Mouse (Mus musculus): ENCODE measurements around the gene Ncoa5.

Ncoa5 gene

GRCm38 (mm10) chr2:165049044-165049443 is 14.4 kb upstream of the Ncoa5 start:
- no peak for DNase-seq

- no peak for DNase-seq
These were observed 9.1 kb upstream of the Ncoa5 start for GRCm38 (mm10) chr2:165043729-165044128.

GRCm38 (mm10) chr2:165043090-165043636 is 8.5 kb upstream of the Ncoa5 start:
- DNase-seq: no peak

GRCm38 (mm10) chr2:165042126-165042525 is 7.5 kb upstream of the Ncoa5 start:
- no peak for DNase-seq

- no peak for DNase-seq
These were observed 2.7 kb upstream of the Ncoa5 start for GRCm38 (mm10) chr2:165037415-165037814.

- DNase-seq: no peak
These were observed 378 bp upstream of the Ncoa5 start for GRCm38 (mm10) chr2:165035058-165035431.

- no peak for DNase-seq
These were observed 1.4 kb downstream of the Ncoa5 start for GRCm38 (mm10) chr2:165033306-165033705.

- no peak for DNase-seq
These were observed 2.1 kb downstream of the Ncoa5 start for GRCm38 (mm10) chr2:165032533-165032932.

GRCm38 (mm10) chr2:165027163-165027562 is 7.5 kb downstream of the Ncoa5 start:
- DNase-seq: no peak

GRCm38 (mm10) chr2:165020490-165020889 is 14.2 kb downstream of the Ncoa5 start:
- DNase-seq: no peak

- no peak for DNase-seq
These were observed 19.7 kb downstream of the Ncoa5 start for GRCm38 (mm10) chr2:165014935-165015334.

GRCm38 (mm10) chr2:165010351-165010750 is 24.3 kb downstream of the Ncoa5 start:
- DNase-seq: no peak

GRCm38 (mm10) chr2:165009581-165009980 is 25.1 kb downstream of the Ncoa5 start:
- DNase-seq: no peak

GRCm38 (mm10) chr2:165009161-165009560 is 25.5 kb downstream of the Ncoa5 start:
- no peak for DNase-seq

- DNase-seq: no peak
These were observed 26.7 kb downstream of the Ncoa5 start for GRCm38 (mm10) chr2:165007986-165008385.

GRCm38 (mm10) chr2:165006813-165007212 is 27.9 kb downstream of the Ncoa5 start:
- DNase-seq: no peak

GRCm38 (mm10) chr2:165004237-165004636 is 30.4 kb downstream of the Ncoa5 start:
- no peak for DNase-seq

- peak; percentile 33 for DNase-seq
These were observed 31.6 kb downstream of the Ncoa5 start for GRCm38 (mm10) chr2:165003108-165003507.

- peak; percentile 37 for DNase-seq
These were observed 32.7 kb downstream of the Ncoa5 start for GRCm38 (mm10) chr2:165001958-165002357.

- peak; percentile 57 for DNase-seq
These were observed 36.8 kb downstream of the Ncoa5 start for GRCm38 (mm10) chr2:164997721-164998428.

GRCm38 (mm10) chr2:164996848-164997720 is 37.6 kb downstream of the Ncoa5 start:
- peak; percentile 40 for DNase-seq

- DNase-seq: peak; percentile 60
These were observed 38.7 kb downstream of the Ncoa5 start for GRCm38 (mm10) chr2:164995976-164996375.

GRCm38 (mm10) chr2:164994659-164995428 is 39.8 kb downstream of the Ncoa5 start:
- peak; percentile 59 for DNase-seq
